Mouse (Mus musculus) neural tube, embryonic 12.5 days (tissue): ENCODE data around the gene Gpm6a. TPM values are rescaled to one million over a fixed set of nuclear protein-coding genes. Genes with fewer than 3 reads are reported as not detected.

ENCODE experiments used
- ATAC-seq: fragments of 200-750 bp; cut with Nextera tagmentation; 2 replicates; pipeline ENCODE4 v1.8.0; 2017; ENCODE audit warnings: low read depth, mild to moderate bottlenecking, moderate TSS enrichment, moderate library complexity; ENCODE audit not compliant: low FRiP score
- H3K27ac ChIP-seq: fragments of 300-500 bp; sonication (generic); 2 replicates; pipeline ENCODE4 v1.5.1; 2016
- H3K27me3 ChIP-seq: fragments of 300-500 bp; sonication (generic); replicated peaks from 2 replicates; pipeline ENCODE4 v1.6.1; 2016; ENCODE audit warnings: mild to moderate bottlenecking
- H3K36me3 ChIP-seq: fragments of 300-500 bp; sonication (generic); 2 replicates; pipeline ENCODE4 v1.6.1; 2016; ENCODE audit warnings: mild to moderate bottlenecking
- H3K4me1 ChIP-seq: fragments of 300-500 bp; sonication (generic); 2 replicates; pipeline ENCODE4 v1.6.1; 2016
- H3K4me2 ChIP-seq: fragments of 300-500 bp; sonication (generic); replicated peaks from 2 replicates; pipeline ENCODE4 v1.6.1; 2016; ENCODE audit warnings: mild to moderate bottlenecking
- H3K4me3 ChIP-seq: fragments of 300-500 bp; sonication (generic); 2 replicates; pipeline ENCODE4 v1.5.1; 2016
- H3K9ac ChIP-seq: fragments of 300-500 bp; sonication (generic); 2 replicates; pipeline ENCODE4 v1.6.1; 2016; ENCODE audit warnings: mild to moderate bottlenecking
- H3K9me3 ChIP-seq: fragments of 300-500 bp; sonication (generic); 2 replicates; pipeline ENCODE4 v1.6.1; 2016; ENCODE audit warnings: mild to moderate bottlenecking
- WGBS: fragments of 180-500 bp; shearing (Covaris S2); methylation state at CpG from one replicate; pipeline ENCODE4 v1.1.7; 2016; 5-methylcytosine and 5-hydroxymethylcytosine counted together
- polyA plus RNA-seq: library from polyadenylated mRNA; unstranded; fragments of >200 nt; fragmentation: Nextera tagmentation; extraction: Ambion mirVana; gene quantifications from 2 replicates; pipeline ENCODE4 v1.2.1, GENCODE M21; 2016

Gpm6a gene
- polyA plus RNA-seq, 1 experiment from 2014 or later = 115 TPM

- no peak overlapping the region for H3K4me3 ChIP-seq
- ATAC-seq = no peak
- no peak overlapping the region for H3K9ac ChIP-seq
- H3K4me2 ChIP-seq = no peak overlapping the region
- no peaks in the 10 kb centered on the region for H3K36me3 ChIP-seq
- no peak overlapping the region for H3K27ac ChIP-seq
- H3K9me3 ChIP-seq = no peaks in the 10 kb centered on the region
- H3K4me1 ChIP-seq = no peaks in the 10 kb centered on the region
- no peaks in the 10 kb centered on the region for H3K27me3 ChIP-seq
Observed at GRCm38 (mm10) chr8:54961571-54961970, 6.9 kb downstream of the Gpm6a start.

DNA sequence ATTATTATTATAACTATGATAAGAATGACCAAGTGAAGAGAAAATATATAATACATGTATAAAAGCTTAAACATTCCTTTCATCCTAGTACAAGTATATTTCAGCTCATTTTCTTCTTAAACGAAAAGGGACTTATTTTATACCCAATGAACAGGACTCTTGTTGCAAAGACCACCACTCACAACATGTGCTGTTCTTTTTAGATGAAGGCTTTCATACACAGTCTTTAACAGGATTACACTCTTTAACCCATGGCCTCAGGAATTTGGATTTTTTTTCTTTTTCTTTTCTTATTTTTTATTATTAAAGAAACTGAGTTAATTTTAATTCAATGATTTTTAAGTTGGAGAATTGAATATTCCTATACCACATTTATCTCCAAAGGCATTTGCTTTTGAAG, 20.4 kb downstream of the Gpm6a start:
- H3K9ac ChIP-seq = no peak overlapping the region
- 57% methylated on average over 1 of the region's 1 CpGs for WGBS
- no peaks in the 10 kb centered on the region for H3K4me1 ChIP-seq
- H3K27me3 ChIP-seq = no peaks in the 10 kb centered on the region
- no peaks in the 10 kb centered on the region for H3K36me3 ChIP-seq
- no peaks in the 10 kb centered on the region for H3K9me3 ChIP-seq
- no peak for ATAC-seq
- no peak overlapping the region for H3K4me3 ChIP-seq
- H3K4me2 ChIP-seq = no peak overlapping the region
- H3K27ac ChIP-seq = no peak overlapping the region

- peak; percentile 85; the same call in 1 of the 2 replicates for ATAC-seq
- Histone ChIP-seq H3K4me3 (no peak overlapping the region), H3K36me3 (no peaks in the 10 kb centered on the region), H3K9ac (no peak overlapping the region), H3K9me3 (no peaks in the 10 kb centered on the region), H3K4me1 (no peaks in the 10 kb centered on the region), H3K27ac (no peak overlapping the region), H3K4me2 (no peak overlapping the region), H3K27me3 (no peaks in the 10 kb centered on the region)
- WGBS = 14% methylated on average over 2 of the region's 2 CpGs
Observed at GRCm38 (mm10) chr8:54975506-54975905, 20.9 kb downstream of the Gpm6a start.

DNA sequence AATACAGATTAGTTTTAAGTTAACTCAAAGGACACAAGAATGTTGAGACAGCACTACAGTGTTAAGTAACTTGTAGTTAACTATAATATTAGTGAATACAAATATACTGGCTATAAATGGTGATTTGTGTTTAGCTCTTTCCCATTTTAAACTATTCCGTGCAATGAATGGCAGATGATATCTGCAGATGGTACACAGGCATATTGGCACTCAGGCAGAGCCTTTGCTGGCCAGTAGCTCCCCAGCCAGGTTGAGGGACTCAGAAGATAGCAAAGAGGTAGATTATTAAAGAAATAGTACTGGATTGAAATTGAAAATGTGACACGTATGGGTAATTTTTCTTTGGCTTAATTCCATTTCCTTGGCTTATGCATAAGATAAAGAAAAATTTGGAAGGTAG, 21.3 kb downstream of the Gpm6a start:
- ATAC-seq = peak; percentile 62; the same call in 1 of the 2 replicates
- Histone ChIP-seq H3K9ac (no peak overlapping the region), H3K4me2 (no peak overlapping the region), H3K9me3 (no peaks in the 10 kb centered on the region), H3K4me3 (no peak overlapping the region), H3K27ac (no peak overlapping the region), H3K27me3 (no peaks in the 10 kb centered on the region), H3K4me1 (no peaks in the 10 kb centered on the region), H3K36me3 (no peaks in the 10 kb centered on the region)
- WGBS = 50% methylated on average over 2 of the region's 2 CpGs

- Histone ChIP-seq H3K36me3 (no peaks in the 10 kb centered on the region), H3K9me3 (no peaks in the 10 kb centered on the region), H3K4me2 (no peak overlapping the region), H3K27me3 (no peaks in the 10 kb centered on the region), H3K9ac (no peak overlapping the region), H3K4me1 (no peaks in the 10 kb centered on the region), H3K4me3 (no peak overlapping the region), H3K27ac (no peak overlapping the region)
- WGBS = 51% methylated on average over 1 of the region's 1 CpGs
- no peak for ATAC-seq
Observed at GRCm38 (mm10) chr8:54976663-54977062, 22.0 kb downstream of the Gpm6a start.

- no peak overlapping the region for H3K27ac ChIP-seq
- no peak overlapping the region for H3K4me3 ChIP-seq
- no peaks in the 10 kb centered on the region for H3K4me1 ChIP-seq
- H3K4me2 ChIP-seq = no peak overlapping the region
- H3K27me3 ChIP-seq = no peaks in the 10 kb centered on the region
- WGBS = 31% methylated on average over 2 of the region's 2 CpGs
- H3K9me3 ChIP-seq = no peaks in the 10 kb centered on the region
- H3K9ac ChIP-seq = no peak overlapping the region
- no peak for ATAC-seq
- H3K36me3 ChIP-seq = no peaks in the 10 kb centered on the region
Observed at GRCm38 (mm10) chr8:54986791-54987190, 32.1 kb downstream of the Gpm6a start.

DNA sequence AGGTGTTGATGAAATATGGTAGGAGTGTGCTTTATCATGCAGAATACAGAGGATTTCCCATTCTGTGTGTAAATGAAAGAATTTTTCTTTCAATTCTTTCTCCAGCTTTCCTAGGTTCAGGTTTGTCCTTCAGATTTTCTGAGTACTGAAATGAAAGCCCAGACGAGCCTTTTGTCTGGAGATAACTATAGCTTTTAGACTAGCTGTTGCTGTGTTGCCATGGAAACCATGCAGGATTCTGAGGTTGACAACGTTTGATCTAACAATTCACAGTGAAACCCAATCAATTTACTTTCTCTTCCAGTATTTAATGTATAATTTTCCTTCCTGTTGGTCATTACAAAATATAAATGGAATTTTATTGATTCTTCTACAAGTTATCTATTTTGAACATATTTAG, 34.5 kb downstream of the Gpm6a start:
- H3K27ac ChIP-seq = no peak overlapping the region
- no peaks in the 10 kb centered on the region for H3K4me1 ChIP-seq
- ATAC-seq = no peak
- 10% methylated on average over 2 of the region's 2 CpGs for WGBS
- H3K36me3 ChIP-seq = no peaks in the 10 kb centered on the region
- no peak overlapping the region for H3K4me3 ChIP-seq
- no peaks in the 10 kb centered on the region for H3K27me3 ChIP-seq
- H3K4me2 ChIP-seq = no peak overlapping the region
- H3K9me3 ChIP-seq = no peaks in the 10 kb centered on the region
- no peak overlapping the region for H3K9ac ChIP-seq

GRCm38 (mm10) chr8:54991840-54992609, 37.4 kb downstream of the Gpm6a start:
- 73% methylated on average over 3 of the region's 3 CpGs for WGBS
- ATAC-seq = no peak
- no peak overlapping the region for H3K27ac ChIP-seq

DNA sequence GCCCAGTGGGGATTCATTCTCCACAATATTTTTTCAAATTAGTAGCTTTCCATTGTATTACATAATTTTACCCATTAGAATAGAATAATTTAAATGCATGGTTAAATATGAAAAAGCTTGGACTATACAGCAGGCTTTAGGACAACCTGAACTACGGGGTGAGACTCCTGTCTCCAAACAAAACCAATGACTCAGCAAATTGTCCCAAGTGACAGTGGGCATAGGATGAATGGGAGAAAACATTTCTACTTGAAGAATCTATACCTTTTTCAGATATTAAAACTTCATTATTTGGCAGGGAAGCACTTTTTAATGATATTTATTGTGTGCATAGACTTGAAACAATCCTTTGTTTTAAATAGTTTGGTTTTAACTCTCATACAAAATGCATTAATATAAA, 41.0 kb downstream of the Gpm6a start:
- Histone ChIP-seq H3K36me3 (no peaks in the 10 kb centered on the region), H3K27ac (no peak overlapping the region), H3K4me1 (no peaks in the 10 kb centered on the region), H3K4me2 (no peak overlapping the region), H3K4me3 (no peak overlapping the region), H3K9me3 (no peaks in the 10 kb centered on the region), H3K27me3 (no peaks in the 10 kb centered on the region), H3K9ac (no peak overlapping the region)
- no peak for ATAC-seq
- WGBS = 81% methylated on average over 1 of the region's 1 CpGs

More at GRCm38 (mm10) chr8:54991840-54992609, 37.4 kb downstream of the Gpm6a start:
- H3K4me2 ChIP-seq = no peak overlapping the region
- H3K4me1 ChIP-seq = no peaks in the 10 kb centered on the region
- H3K36me3 ChIP-seq = no peaks in the 10 kb centered on the region
- H3K4me3 ChIP-seq = no peak overlapping the region
- H3K9me3 ChIP-seq = no peaks in the 10 kb centered on the region
- no peak overlapping the region for H3K9ac ChIP-seq
- H3K27me3 ChIP-seq = no peaks in the 10 kb centered on the region

DNA sequence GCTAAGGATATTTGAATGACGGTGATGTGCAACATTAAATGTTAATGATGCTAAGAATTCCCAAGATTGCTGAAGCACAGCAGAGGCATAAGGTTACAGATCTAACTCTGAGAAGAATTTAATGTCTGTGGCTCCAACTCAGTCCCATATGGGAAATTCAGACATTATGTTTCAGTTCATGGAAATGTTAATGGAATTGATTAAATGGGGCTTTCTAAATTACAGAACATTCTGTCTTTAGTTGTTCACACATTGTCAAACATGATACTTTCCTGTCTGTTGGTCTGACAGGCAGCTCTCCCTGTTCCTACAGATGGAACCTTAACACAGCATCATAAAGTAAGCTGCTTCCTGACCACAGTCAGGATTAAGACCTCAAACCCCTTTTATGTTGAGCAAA, 47.8 kb downstream of the Gpm6a start:
- no peaks in the 10 kb centered on the region for H3K9me3 ChIP-seq
- no peaks in the 10 kb centered on the region for H3K27me3 ChIP-seq
- no peak overlapping the region for H3K27ac ChIP-seq
- no peak for ATAC-seq
- no peak overlapping the region for H3K4me2 ChIP-seq
- no peak overlapping the region for H3K4me3 ChIP-seq
- WGBS = 85% methylated on average over 1 of the region's 1 CpGs
- H3K36me3 ChIP-seq = no peaks in the 10 kb centered on the region
- no peaks in the 10 kb centered on the region for H3K4me1 ChIP-seq
- H3K9ac ChIP-seq = no peak overlapping the region

DNA sequence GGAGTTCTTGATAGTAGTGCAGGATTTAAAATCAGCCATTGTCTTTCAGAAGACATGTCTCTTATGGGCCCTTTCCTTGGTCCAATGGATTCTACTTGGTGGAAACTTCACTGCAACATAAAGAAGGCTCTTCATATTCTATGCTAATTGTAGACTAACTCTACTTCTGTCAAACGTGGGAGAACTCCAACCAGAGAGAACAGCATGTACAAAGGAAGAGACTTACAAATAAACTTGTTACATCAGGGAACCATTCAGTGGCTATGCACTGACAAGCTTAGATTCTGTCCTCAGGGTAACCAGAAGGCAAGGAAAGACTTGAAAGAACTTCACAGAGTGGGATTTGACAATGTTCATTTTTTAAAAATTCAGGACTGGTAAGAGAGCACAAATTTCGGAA, 48.3 kb downstream of the Gpm6a start:
- Histone ChIP-seq H3K36me3 (no peaks in the 10 kb centered on the region), H3K4me1 (no peaks in the 10 kb centered on the region), H3K4me3 (no peak overlapping the region), H3K9ac (no peak overlapping the region), H3K27ac (no peak overlapping the region), H3K9me3 (no peaks in the 10 kb centered on the region), H3K4me2 (no peak overlapping the region), H3K27me3 (no peaks in the 10 kb centered on the region)
- 63% methylated on average over 2 of the region's 2 CpGs for WGBS
- no peak for ATAC-seq

DNA sequence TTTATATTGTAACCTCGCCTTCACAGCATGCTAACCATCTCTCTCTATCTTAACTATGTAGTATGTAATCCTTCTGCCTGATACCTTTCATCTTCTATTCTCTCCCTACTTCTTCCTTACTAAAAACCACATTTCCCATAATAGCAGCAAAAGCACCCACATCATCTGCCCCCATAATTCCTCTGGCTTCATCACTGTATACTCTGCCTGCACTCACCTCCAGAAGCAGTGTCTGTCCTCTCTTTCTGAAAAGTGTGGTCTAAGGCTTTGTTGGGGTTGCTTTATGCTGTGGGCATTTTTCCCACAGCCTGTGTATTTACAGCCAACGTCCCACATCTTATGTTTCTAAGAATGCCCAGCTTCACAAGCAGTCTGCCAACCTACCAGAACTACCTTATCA, 57.6 kb downstream of the Gpm6a start:
- no peak overlapping the region for H3K4me3 ChIP-seq
- H3K4me1 ChIP-seq = no peaks in the 10 kb centered on the region
- H3K27me3 ChIP-seq = no peaks in the 10 kb centered on the region
- no peak overlapping the region for H3K27ac ChIP-seq
- H3K9ac ChIP-seq = no peak overlapping the region
- H3K9me3 ChIP-seq = no peaks in the 10 kb centered on the region
- no peaks in the 10 kb centered on the region for H3K36me3 ChIP-seq
- no peak for ATAC-seq
- WGBS = 69% methylated on average over 2 of the region's 2 CpGs
- no peak overlapping the region for H3K4me2 ChIP-seq

DNA sequence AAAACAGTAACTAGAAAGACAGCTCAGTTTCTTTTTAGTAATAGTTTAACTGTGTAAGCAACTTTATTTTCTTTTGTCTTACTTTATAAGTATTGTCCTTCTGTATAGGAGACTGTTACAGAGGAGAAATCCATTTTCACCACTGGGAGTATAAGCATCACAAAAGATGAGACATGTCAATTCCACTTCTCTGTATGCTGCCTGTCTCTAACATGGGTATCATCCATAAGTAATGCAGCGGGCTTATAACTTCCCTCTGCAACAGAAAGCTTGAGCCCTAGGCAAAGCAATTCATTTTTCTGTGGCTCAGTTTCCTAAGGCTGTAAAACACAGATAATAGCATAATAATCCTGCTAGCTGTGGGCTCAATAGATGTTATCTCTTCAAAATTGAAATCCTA, 62.4 kb downstream of the Gpm6a start:
- Histone ChIP-seq H3K4me2 (no peak overlapping the region), H3K9ac (no peak overlapping the region), H3K27me3 (no peaks in the 10 kb centered on the region), H3K36me3 (no peaks in the 10 kb centered on the region), H3K4me3 (no peak overlapping the region), H3K4me1 (no peaks in the 10 kb centered on the region), H3K27ac (no peak overlapping the region), H3K9me3 (no peaks in the 10 kb centered on the region)
- WGBS = 71% methylated on average over 1 of the region's 1 CpGs
- no peak for ATAC-seq
